Mouse (Mus musculus) spleen, adult 2 months (tissue): Measurements from ENCODE around the gene Ajuba. TPM values are rescaled to one million over a fixed set of nuclear protein-coding genes. Genes with fewer than 3 reads are reported as not detected.
A peak's percentile ranks its signal among the peaks of the same experiment; 100 is the strongest.

Experiments used
- DNase-seq, 2 experiments: peaks; one replicate each; pipeline versions ENCODE4 v3.0.0 to v3.0.0-alpha.2; 2012 to 2021; ENCODE audit warnings: low spot score in 2 of 2, low read depth in 1 of 2
- H3K27ac ChIP-seq: fragments of 200-500 bp; 2 replicates; pipeline ENCODE4 v1.5.1; 2012; ENCODE audit warnings: low read length, inconsistent platforms; ENCODE audit not compliant: insufficient read depth
- H3K27me3 ChIP-seq: fragments of 200-500 bp; 2 replicates; pipeline ENCODE4 v1.6.1; 2012; ENCODE audit warnings: mild to moderate bottlenecking, moderate library complexity, low read length, inconsistent platforms; ENCODE audit not compliant: control insufficient read depth, insufficient read depth
- H3K36me3 ChIP-seq: fragments of 200-500 bp; 2 replicates; pipeline ENCODE4 v1.6.1; 2012; ENCODE audit warnings: mild to moderate bottlenecking, low read length, inconsistent platforms; ENCODE audit not compliant: control insufficient read depth, insufficient read depth
- H3K4me1 ChIP-seq: fragments of 200-500 bp; 2 replicates; pipeline ENCODE4 v1.6.1; 2011; ENCODE audit warnings: inconsistent platforms; ENCODE audit not compliant: control insufficient read depth, insufficient read depth, insufficient read length
- H3K4me3 ChIP-seq: fragments of 200-500 bp; 2 replicates; pipeline ENCODE4 v1.5.1; 2011; ENCODE audit warnings: mild to moderate bottlenecking, inconsistent platforms; ENCODE audit not compliant: insufficient read depth, insufficient read length; ENCODE audit errors: extremely low read depth
- CTCF ChIP-seq: fragments of 200-500 bp; IDR thresholded peaks from 2 replicates; pipeline ENCODE4 v1.5.1; 2011; ENCODE audit warnings: mild to moderate bottlenecking, inconsistent platforms; ENCODE audit not compliant: insufficient read depth, insufficient read length, insufficient replicate concordance; ENCODE audit errors: extremely low read depth
- POLR2A ChIP-seq: fragments of 200-500 bp; IDR thresholded peaks from 2 replicates; pipeline ENCODE4 v1.6.1; 2011; ENCODE audit warnings: low read depth, low read length, inconsistent platforms
- WGBS: fragments of 180-500 bp; shearing (Covaris S2); methylation state at CpG from one replicate; pipeline ENCODE4 v1.1.7; 2018; 5-methylcytosine and 5-hydroxymethylcytosine counted together
- polyA plus RNA-seq: library from polyadenylated mRNA; depleted of rRNA; stranded (reverse); fragments of >200 nt; gene quantifications from 2 replicates; pipeline ENCODE4 v1.2.3, GENCODE M21; 2012

Ajuba gene
- polyA plus RNA-seq, 1 experiment, result 3.0 TPM

- no peak for TF ChIP-seq POLR2A
- no peak for TF ChIP-seq CTCF
- 5% methylated on average over 84 of the region's 84 CpGs for WGBS
- DNase-seq, result no peak
- H3K36me3 ChIP-seq, result no peaks in the 10 kb centered on the region
- no peak overlapping the region for H3K27ac ChIP-seq
- peaks cover 24% of the 10 kb centered on the region for H3K4me1 ChIP-seq
- H3K4me3 ChIP-seq, result peak overlapping the region; percentile 55
- H3K27me3 ChIP-seq, result peaks cover 25% of the 10 kb centered on the region
Measured at GRCm38 (mm10) chr14:54576241-54577088, 893 bp downstream of the Ajuba start.

- TF ChIP-seq POLR2A, result no peak
- no peak for TF ChIP-seq CTCF
- no peak for DNase-seq
- WGBS, result 7% methylated on average over 39 of the region's 39 CpGs
- Histone ChIP-seq H3K4me1 (peaks cover 24% of the 10 kb centered on the region), H3K27ac (no peak overlapping the region), H3K27me3 (peaks cover 25% of the 10 kb centered on the region), H3K36me3 (no peaks in the 10 kb centered on the region), H3K4me3 (peak overlapping the region; percentile 20; the same call in 1 of the 2 replicates)
Measured at GRCm38 (mm10) chr14:54575631-54576030, 1.7 kb downstream of the Ajuba start.

- 46% methylated on average over 8 of the region's 8 CpGs for WGBS
- no peak overlapping the region for H3K27ac ChIP-seq
- H3K27me3 ChIP-seq, result peaks cover 25% of the 10 kb centered on the region
- peaks cover 24% of the 10 kb centered on the region for H3K4me1 ChIP-seq
- TF ChIP-seq CTCF (no peak), POLR2A (no peak)
- H3K36me3 ChIP-seq, result no peaks in the 10 kb centered on the region
- no peak for DNase-seq
- no peak overlapping the region for H3K4me3 ChIP-seq
Measured at GRCm38 (mm10) chr14:54575031-54575430, 2.3 kb downstream of the Ajuba start.

- 87% methylated on average over 4 of the region's 4 CpGs for WGBS
Measured at GRCm38 (mm10) chr14:54574253-54574652, 3.1 kb downstream of the Ajuba start.

GRCm38 (mm10) chr14:54572790-54573736 is 4.3 kb downstream of the Ajuba start:
- Histone ChIP-seq H3K4me1 (peaks cover 20% of the 10 kb centered on the region), H3K36me3 (no peaks in the 10 kb centered on the region), H3K27ac (no peak overlapping the region), H3K27me3 (peaks cover 25% of the 10 kb centered on the region), H3K4me3 (no peak overlapping the region)
- WGBS, result 78% methylated on average over 14 of the region's 14 CpGs
- no peak for DNase-seq
- TF ChIP-seq POLR2A (no peak), CTCF (no peak)

More at GRCm38 (mm10) chr14:54574253-54574652, 3.1 kb downstream of the Ajuba start:
- no peak overlapping the region for H3K4me3 ChIP-seq
- no peak overlapping the region for H3K27ac ChIP-seq
- DNase-seq, result no peak
- H3K4me1 ChIP-seq, result peaks cover 22% of the 10 kb centered on the region
- TF ChIP-seq CTCF (no peak), POLR2A (no peak)
- H3K36me3 ChIP-seq, result no peaks in the 10 kb centered on the region
- peaks cover 25% of the 10 kb centered on the region for H3K27me3 ChIP-seq

GRCm38 (mm10) chr14:54572122-54572521 is 5.2 kb downstream of the Ajuba start:
- Histone ChIP-seq H3K27ac (no peak overlapping the region), H3K4me1 (peaks cover 12% of the 10 kb centered on the region), H3K36me3 (no peaks in the 10 kb centered on the region), H3K4me3 (no peak overlapping the region), H3K27me3 (peaks cover 18% of the 10 kb centered on the region)
- 80% methylated on average over 4 of the region's 4 CpGs for WGBS
- TF ChIP-seq CTCF, result no peak
- TF ChIP-seq POLR2A, result no peak
- no peak for DNase-seq
